Mouse (Mus musculus) adrenal gland, postnatal 14 days (tissue): ENCODE data around the gene Cradd. TPM values are rescaled to one million over a fixed set of nuclear protein-coding genes. Genes with fewer than 3 reads are reported as not detected.

ENCODE experiments used
- DNase-seq: peaks from one replicate; pipeline ENCODE4 v3.0.0; 2021; ENCODE audit warnings: mixed read lengths
- total RNA-seq: library from RNA; stranded (reverse); gene quantifications from 2 replicates; pipeline ENCODE4 v1.2.3, GENCODE M21; 2021

The Cradd gene
- total RNA-seq, 1 experiment from 2014 or later, result 11.7 TPM

DNA sequence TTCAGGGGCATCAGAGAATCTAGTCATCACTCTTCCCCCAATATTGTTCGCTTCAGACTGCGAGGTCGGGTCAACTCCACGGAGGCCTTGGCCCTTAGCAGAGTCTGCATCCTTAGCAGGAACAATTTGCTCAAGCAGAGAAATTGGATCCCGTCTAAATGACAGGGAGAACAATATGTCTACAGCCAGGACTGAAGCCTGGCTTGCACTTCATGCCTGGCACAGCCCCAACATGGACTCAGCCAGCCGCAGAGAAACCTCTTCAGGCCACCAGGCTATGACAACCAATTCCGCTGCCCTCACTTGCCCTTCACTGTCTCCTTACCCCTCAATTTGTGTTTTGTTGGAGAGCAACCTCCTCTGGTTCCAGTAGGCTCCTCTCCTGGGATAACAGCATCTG, 123.6 kb downstream of the Cradd start:
- peak; percentile 60 for DNase-seq

DNA sequence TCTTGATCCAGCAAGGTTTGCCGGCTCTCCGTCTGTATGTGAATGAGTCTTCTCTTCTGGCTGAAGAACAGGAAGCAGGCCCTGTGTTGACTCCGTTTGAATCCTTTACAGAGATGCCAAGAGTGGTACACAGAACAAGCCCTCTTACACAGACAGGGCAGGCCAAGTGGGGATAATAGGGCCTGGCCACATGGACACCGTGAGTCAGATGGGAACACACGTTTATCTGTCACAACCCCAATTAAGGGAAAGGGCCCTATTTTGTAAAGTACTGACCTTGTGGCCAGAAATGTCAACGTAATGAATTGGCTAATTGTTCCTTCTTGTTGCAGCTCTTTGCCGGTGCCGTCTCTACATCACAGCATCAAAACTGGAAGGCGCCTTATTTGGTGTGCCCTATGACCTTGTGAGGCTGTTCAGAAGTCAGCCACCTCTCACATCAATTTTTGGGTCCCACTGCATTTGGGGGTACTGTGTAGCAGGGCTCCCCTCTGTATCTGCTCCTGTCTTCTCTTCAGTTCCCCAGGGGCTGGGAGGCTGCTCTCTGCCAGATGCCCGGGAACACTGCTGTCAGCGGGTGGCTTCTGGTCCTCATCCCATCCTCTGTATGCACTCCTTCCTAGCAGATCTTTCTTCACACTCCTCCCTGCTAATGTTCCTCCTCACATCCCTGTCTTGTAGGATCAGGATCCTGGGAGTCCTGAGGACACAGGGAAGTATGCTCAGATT, 124.2 kb downstream of the Cradd start:
- DNase-seq, result peak; percentile 36

DNA sequence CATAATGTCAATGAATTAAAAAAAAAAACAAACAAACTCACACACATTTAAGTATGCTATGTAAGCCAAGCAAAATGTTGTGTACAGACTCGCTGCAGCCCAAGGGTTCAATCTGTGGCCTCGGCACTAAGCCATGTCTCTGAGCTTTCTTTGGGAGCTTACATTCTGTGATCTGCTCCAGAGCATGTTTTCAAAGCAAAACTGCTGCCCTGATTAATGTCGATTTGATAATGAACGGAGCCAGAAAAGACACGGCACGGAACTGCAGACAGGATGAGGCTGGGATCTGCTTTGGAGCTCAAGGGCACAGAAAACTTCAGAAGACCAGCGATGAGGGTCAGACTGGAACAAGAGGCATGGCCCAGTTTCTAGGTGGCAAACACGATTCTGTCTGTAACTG, 126.6 kb downstream of the Cradd start:
- peak; percentile 60 for DNase-seq

DNA sequence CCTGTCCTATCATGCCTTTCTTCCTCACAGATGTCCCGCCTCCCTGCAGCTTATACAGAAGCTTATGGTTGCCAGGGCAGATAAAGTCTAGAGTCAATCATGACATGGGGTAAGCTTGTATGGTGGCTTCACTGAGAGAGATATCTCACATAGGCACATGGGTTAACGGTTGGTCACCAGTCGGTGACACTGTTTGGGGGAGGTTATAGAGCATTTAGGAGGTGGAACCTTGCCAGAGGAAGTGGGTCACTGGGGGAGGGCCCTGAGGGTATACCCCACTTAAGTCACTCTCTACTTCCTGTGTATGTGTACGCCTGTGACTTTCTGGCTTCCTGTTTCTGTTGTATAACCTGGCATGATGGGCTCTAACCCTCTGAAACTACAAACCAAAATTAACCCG, 128.2 kb downstream of the Cradd start:
- DNase-seq, result no peak

DNA sequence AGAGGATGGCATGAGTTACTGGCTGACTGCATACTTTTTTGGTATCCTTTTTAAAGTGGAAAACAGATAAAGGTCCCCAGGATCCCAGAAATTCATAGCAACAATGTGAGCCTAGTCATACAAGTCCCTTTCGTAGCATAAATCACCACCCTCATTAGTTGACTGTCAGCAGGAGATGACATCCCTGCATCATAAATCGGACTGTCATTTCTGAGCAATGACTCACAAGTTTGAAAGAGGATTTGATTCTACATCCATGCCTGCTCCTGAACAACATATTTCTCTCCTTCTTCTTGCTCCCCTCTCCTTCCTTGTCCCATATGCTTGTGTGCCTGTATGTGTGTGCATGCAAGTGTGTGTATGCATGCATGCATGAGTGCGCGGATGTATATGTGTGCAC, 129.2 kb downstream of the Cradd start:
- no peak for DNase-seq

DNA sequence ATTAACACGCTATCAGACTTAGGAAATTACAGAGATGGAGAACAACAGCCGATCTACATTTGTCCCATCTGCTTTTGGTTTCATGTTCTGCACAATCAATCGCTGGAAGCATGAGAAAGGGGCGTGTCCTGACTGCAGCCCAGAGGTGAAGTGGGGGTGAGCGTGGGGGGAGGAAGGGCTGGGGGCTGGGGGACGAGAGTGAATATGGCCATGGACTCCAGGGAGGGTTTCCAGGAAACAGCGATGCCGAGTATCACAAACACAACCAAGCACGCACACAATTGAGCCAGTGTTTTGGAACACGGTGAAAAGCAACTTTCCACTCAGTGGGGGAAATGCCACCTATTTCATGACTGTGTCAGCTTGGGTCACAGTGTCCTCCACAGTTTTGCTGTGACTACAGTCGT, 130.1 kb downstream of the Cradd start:
- peak; percentile 43 for DNase-seq

DNA sequence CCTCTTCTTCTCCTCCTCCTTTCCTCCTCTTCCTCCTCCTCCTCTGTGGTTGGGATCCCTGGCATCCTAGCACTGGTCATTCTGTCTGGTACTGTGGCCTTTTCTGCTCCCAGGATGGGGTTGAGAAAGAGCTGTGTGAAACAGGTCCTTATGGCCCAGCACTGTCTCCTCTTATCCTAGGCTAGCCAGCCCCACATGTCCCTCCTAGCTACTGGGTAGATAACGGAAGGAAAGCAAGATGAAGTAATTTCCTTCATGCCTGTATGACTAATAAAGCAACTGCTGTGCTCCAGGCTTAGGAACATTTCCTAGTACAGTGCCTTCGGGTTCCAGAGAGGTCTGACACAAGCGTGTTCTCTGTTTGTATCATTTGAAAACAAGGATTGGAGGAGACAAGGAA, 132.1 kb downstream of the Cradd start:
- peak; percentile 25 for DNase-seq

DNA sequence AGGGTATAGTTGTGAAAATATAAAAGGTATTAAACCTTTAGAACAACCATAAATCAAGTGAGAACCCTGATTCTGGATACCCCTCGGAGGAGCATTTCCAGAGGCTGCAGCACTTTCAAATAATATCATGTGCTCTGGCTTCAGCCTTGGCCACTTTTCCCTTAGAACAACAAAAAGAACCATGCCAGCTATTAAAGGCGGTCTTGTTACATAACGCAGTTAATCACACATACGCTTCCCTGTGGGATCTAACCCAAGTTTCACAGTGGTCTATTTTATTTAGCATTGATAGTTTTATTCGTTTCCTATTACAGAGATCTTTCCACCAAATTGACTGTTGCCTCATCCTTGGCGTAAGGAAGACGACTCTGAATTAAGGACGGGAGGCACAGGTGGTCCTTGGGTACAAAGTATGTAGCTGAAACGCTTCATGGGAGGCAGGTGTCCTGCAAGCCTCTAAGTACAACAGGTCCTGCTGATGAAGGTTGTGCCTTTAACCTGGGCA, 132.7 kb downstream of the Cradd start:
- DNase-seq, result no peak

DNA sequence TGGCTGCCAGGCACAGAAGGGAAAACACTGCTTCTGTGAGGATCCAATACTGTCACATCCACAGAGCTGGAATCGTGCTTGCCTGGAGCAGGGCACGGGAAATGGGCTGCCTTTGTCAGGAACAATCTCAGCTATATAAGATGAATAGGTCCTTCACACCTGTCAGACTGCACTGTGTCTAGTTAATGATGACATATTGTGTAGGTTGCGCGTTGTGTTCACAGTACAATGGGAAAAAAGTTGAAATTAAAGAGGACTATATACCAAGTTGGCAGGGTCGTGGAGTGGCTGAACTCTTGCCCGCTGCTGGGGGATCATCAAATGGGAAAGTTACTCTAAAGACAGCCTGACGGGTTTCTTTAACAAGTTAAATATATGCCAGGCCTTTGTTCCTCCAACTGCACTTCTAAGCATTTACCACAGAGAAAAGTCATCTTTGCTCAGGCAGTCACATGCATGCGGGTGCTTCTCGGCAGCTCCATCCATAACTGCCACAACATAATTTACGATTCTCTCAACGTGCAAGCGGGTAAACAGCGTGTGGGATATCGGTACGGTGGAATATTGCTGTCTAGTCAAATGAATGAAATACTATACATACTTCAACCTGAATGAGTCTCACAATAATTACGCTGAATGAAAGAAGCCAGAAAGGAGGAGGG, 134.3 kb downstream of the Cradd start:
- DNase-seq, result no peak

DNA sequence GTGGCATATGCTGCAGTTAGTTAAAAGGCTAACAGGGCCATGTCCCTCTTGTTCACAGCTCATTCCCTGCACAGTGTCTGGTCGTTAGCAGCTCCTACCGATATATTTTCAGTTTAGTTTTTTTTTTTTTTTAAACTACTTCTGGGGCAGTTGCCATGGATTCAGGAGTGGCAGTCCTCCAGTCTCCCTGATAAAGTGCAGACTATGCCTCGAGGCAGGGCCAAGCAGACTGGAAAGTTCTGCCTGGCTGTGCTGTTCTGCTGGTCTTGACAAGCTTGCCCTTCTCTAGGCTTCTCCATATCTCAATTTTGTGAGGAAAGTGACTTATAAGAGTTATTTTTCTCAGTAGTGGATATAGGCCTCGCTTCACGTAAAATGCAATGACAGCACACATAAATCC, 139.7 kb downstream of the Cradd start:
- DNase-seq, result no peak

DNA sequence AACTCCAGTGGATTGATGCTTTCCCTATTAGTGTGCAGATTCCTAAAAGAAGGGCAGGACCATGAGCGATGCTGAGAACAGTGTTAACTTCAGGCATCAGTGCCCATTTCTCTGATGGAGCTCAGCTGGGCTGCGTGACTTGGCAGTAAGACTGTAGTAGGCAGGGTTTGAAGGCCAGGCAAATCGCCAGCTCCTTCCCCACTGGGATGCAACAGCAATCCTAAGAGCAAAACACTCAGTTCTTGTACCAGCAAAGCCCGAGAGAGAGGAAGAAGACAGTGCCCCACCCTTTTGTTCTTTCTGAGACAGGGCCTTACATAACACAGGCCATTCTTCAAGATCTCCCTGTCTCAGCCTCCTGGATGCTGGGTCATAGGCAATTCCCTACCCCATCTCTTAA, 140.9 kb downstream of the Cradd start:
- DNase-seq, result peak; percentile 79

DNA sequence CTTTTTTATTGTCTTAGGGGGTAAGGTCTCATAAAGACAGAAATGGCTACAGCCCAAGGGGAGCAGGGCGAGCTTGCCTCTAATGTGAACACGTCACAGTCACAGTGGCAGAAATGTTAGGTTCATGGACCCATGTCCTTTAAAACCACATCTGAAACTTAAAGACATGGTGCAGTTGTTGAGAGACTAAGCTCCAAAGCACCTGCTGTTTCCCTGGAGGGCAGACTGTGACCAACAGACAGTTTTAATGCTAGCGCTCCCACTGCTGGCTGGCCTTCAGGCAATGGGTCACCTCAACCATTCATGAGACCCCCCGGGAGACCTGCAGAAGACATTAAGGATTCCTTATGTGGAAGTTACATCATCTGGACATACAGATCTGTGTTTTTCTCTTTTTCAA, 141.5 kb downstream of the Cradd start:
- DNase-seq, result no peak

DNA sequence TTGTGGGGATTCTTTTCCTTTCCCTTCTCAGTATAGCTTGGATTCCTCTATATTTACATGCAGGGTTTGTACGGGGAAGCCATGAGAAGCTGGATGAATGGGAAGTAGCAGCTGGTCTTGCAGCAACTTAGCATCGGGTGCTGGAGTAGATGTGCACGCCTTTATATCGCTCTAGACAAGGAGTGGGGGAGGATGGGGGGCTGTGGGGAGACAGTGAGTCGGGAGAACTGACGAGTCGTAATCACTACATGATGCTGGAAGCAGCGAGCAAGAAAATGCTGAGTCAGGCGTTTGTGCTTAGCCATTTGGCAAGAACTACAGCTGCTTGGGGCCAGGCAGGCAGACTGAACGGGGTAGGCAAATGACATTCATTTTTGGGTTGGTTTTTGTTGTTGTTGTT, 142.4 kb downstream of the Cradd start:
- peak; percentile 32 for DNase-seq

DNA sequence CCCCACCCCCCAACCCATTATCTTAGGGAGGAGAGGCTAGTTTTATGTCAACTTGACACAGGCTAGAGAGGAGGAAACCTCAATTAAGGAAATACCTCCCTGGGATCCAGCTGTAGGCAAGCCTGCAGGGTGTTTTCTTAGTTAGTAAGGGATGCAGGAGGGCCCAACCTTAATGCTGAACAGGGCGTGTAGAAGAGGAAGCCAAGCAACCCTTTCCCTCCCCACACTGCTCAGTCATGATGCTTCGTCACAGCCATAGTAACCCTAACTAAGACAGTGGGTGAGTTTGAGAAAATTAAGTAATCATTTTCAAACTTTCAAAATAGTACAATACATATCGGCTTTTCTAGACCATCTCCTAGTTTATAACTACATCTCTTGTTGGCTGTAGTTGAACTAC, 143.0 kb downstream of the Cradd start:
- DNase-seq, result no peak

DNA sequence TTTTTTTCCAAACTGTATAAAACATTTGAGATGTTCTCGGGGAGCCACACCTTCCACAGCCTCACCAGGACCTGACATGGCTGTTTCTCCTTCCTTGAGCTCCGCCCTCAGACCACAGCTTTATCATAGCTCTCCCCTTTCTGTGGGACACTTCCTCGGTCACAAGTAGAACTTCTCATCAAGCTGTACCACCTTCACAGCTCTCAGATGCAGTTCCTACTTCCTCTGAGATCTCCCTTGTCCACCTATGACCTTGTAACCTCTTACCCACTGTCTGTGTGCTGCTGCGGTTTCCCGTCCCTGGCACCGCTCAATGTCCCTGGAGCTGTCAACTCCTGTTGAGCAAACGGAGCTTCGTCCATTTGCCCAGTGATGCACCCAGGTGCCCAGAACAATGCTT, 143.8 kb downstream of the Cradd start:
- peak; percentile 39 for DNase-seq

DNA sequence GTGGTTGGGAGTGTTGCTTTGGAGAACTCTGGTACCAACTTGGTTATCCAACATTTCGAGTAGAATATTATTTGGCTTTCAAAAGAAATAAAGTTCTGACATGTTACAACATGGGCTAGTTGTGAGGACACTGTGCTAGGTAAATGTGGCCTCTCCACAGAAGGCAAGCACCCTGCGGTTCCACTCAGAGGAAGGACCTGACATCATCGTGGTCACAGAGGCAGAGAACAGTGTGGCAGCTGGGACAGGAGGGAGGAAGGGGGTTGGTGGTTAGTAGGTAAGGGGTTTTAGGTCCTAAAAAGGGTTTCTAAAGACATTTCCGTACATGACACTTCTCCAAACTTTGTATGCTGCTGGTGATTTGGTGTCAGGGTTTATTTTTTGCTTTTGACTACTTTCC, 145.1 kb downstream of the Cradd start:
- DNase-seq, result no peak

DNA sequence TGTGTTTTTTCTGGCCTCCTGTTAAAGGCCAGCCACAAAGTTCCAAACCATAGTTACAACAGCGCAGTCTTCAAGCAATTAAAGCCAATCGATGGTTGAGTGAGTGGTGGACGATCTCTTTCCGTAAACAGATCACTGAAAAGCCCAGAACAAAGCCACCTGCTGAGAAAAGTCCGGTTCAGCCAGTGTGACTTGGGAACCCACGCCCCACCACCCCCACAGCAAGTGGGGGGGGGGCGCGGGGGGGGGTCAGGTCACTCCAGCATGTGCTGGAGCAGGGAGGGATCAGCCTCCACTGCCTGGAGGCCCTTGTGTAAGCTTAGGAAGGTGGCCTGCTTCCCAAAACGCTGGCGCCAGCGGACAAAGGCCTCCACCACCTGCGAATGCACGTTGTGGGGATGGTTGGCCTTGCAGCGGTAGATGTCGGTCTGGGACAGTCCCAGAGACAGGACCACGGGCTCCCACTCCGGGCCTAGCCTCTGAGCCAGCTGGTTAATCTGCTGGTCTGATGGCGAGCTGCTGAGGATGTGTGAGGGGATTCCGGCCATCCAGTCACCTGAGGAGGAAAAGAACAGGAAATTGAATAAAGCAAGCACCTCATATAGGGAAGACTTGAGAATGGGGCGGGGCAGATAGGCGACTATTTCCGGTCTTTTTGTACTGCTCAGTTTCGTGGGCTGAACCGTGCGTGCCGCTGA, 148.4 kb downstream of the Cradd start:
- no peak for DNase-seq

DNA sequence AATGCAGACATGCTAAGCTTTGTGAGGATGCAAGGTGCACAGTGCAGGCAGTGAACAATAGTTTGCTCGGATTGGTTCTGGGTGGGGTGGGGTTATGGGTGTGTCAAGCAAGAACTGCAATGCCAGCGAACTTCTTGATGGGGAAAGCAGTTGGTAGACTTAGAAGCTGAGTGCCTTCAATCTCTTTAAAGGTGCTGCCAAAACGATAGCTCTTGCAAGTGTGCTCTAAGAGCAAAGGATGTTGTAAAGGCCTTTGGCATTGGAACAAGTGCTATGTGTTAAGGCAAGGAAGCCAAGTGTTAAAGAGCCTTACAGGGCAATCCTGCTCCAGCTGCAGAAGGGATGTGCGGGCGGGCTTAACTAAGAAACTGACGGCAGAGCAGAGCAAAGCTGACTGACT, 149.7 kb downstream of the Cradd start:
- DNase-seq, result no peak

DNA sequence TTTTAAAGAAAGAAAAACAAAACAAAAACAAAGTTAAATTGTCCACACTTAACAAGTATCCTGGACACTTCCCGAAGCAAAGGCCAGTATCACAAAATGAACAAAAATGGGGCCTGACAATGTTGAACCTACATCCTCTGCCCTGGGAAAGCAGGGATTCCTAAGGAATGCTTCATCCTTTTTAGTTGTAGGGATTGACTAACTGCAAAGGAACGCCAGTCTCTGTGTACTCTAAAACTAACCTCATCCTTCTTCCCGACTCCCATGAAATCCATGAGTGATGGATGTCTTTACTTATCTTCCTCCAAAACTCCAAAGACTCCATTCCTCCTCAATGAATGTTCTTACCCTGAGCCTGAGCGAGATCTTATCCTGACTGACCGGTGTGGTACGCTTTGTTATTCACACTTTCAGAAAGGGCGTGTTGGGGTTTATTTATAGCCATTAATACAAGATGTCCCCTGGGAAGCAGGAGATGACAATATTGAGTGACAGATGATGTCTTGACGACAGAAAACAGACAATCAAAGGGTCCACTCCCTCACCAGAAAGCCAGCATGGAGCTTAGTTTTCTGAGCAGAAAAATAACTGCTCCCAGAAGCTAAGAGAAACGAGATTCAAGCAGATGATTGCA, 153.1 kb downstream of the Cradd start:
- DNase-seq, result no peak

DNA sequence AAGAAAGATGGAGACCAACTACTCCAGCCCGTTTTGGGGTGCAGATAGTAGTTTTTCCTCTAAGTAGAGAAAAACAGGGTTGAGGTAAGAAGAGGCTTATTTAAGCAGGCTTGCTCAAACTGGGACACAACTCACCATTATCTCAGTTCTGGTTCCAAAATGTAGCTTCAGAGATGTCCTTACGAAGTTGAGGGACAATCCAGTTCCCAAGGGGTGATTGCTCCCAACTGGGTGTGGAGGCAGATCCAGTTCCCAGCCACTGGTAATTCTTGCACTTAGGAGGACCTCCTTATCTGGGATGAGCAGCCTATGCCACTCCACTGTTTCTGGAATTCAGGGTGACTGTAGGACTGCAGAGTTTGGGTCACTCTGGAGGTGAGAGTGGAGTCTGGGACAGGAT, 159.0 kb downstream of the Cradd start:
- DNase-seq, result no peak

DNA sequence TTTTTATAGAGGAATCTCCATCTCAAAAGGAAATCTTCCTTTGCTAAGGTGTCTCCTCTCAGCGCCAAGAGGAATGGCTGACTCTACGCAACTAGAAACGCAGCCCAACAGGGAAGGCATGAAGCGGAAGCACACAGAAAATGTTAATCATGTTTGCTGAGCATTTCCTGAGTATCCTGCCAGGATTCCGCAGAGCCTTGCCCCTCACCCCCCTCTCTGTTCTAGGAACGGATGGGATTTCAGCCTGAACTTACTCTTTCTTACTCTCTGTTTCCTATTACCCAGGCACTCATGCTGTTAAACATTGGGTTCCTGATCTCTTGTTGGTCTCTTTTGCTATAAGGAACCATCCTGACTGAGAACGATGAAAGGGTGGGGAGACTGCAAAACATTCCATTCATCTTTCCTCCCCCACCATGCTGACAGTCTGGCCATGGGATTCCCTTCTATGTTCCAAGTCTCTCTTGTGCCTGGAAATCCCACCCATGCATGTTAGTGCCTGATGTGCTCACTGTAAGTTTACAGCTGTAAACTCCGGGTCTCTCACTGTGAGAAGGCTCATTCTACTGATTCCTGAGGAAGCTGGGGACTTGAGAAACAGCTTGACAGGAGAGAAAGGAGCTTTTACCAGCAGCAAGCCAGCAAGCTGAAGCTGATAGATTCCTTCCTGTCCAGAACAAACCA, 161.1 kb downstream of the Cradd start:
- DNase-seq, result no peak

DNA sequence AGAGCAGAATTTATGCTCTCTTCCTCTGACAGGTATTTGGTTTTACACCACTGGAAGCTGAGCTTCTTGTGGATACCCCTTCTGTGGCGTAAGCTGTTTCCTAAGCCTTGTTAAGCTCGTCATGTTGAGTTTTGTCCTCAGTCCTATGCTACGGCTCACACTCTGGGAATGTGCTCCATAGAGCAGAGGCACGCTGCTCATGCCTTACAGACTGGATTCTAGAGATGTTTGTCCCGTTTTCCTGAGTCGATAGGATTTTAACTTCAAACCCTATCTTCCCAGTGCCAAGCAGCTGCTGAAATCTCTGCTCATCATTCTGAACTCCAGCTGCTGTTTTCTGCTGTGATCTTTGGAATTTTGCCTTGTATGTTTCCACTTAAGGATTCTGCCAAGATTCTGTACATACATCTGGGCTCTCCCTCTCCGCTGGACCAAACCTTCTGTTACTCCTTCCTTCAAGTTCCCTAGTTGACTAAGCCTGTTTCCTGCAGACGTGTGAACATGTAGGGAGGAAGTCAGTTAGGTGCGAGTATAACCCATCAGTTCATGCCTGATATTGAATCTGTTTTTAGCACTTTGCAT, 164.2 kb downstream of the Cradd start:
- DNase-seq, result no peak
